Mouse (Mus musculus) megakaryocyte, embryonic 14.5 days (primary cell): ENCODE measurements around the gene Bzw1. TPM values are rescaled to one million over a fixed set of nuclear protein-coding genes. Genes with fewer than 3 reads are reported as not detected.
"Not testable (repeated sequence)": the region's sequence is repeated elsewhere in the genome, so short reads cannot be mapped to it uniquely, and the experiment has no call there.

Experiments
- H3K27me3 ChIP-seq: replicated peaks from 2 replicates; pipeline ENCODE3; 2012; ENCODE audit warnings: inconsistent platforms
- H3K36me3 ChIP-seq: replicated peaks from 2 replicates; pipeline ENCODE3; 2012; ENCODE audit warnings: low read length, inconsistent platforms, mixed read lengths
- H3K4me1 ChIP-seq: 2 replicates; pipeline ENCODE4 v1.6.1; 2012; ENCODE audit warnings: inconsistent platforms
- H3K4me3 ChIP-seq: replicated peaks from 2 replicates; pipeline ENCODE3; 2012; ENCODE audit warnings: moderate library complexity, mild to moderate bottlenecking, inconsistent platforms
- H3K9me3 ChIP-seq: 2 replicates; pipeline ENCODE4 v1.6.1; 2012; ENCODE audit warnings: inconsistent platforms
- FLI1 ChIP-seq: IDR thresholded peaks from 2 replicates; pipeline ENCODE4 v1.6.1; 2012; ENCODE audit warnings: low read length, inconsistent platforms, mixed read lengths
- GATA1 ChIP-seq: IDR thresholded peaks from 3 replicates; pipeline ENCODE4 v1.6.1; 2012; ENCODE audit warnings: mixed read lengths, low read length, inconsistent platforms, borderline replicate concordance
- polyA plus RNA-seq: library from polyadenylated mRNA; stranded (reverse); fragments of >175 nt; gene quantifications from 2 replicates; pipeline ENCODE4 v1.2.3, GENCODE M21; 2012; ENCODE audit warnings: low replicate concordance; ENCODE audit not compliant: insufficient read depth

Bzw1 gene
- polyA plus RNA-seq, 1 experiment = 3.4 TPM

- Histone ChIP-seq H3K9me3 (peaks cover 24% of the 10 kb centered on the region), H3K4me3 (no peak overlapping the region), H3K36me3 (no peaks in the 10 kb centered on the region), H3K27me3 (no peaks in the 10 kb centered on the region), H3K4me1 (no peaks in the 10 kb centered on the region)
- TF ChIP-seq FLI1 (no peak), GATA1 (no peak)
Measured at GRCm38 (mm10) chr1:58365829-58366228, 26.9 kb upstream of the Bzw1 start.

- no peak overlapping the region for H3K4me3 ChIP-seq
- no peaks in the 10 kb centered on the region for H3K27me3 ChIP-seq
- TF ChIP-seq FLI1 (no peak), GATA1 (no peak)
- peaks cover 24% of the 10 kb centered on the region for H3K9me3 ChIP-seq
- no peaks in the 10 kb centered on the region for H3K36me3 ChIP-seq
- no peaks in the 10 kb centered on the region for H3K4me1 ChIP-seq
Measured at GRCm38 (mm10) chr1:58366737-58367471, 25.8 kb upstream of the Bzw1 start.

- no peak overlapping the region for H3K4me3 ChIP-seq
- TF ChIP-seq FLI1 (no peak), GATA1 (no peak)
- peaks cover 19% of the 10 kb centered on the region for H3K9me3 ChIP-seq
- no peaks in the 10 kb centered on the region for H3K36me3 ChIP-seq
- H3K4me1 ChIP-seq = no peaks in the 10 kb centered on the region
- H3K27me3 ChIP-seq = no peaks in the 10 kb centered on the region
Measured at GRCm38 (mm10) chr1:58369716-58370115, 23.0 kb upstream of the Bzw1 start.

- H3K4me3 ChIP-seq, H3K27me3 ChIP-seq, H3K4me1 ChIP-seq, H3K9me3 ChIP-seq, H3K36me3 ChIP-seq: not testable (repeated sequence)
Measured at GRCm38 (mm10) chr1:58374266-58374665, 18.4 kb upstream of the Bzw1 start.

- peaks cover 5% of the 10 kb centered on the region for H3K4me1 ChIP-seq
- TF ChIP-seq GATA1 = no peak
- TF ChIP-seq FLI1 = no peak
- H3K9me3 ChIP-seq = no peaks in the 10 kb centered on the region
- H3K36me3 ChIP-seq = no peaks in the 10 kb centered on the region
- no peaks in the 10 kb centered on the region for H3K27me3 ChIP-seq
- no peak overlapping the region for H3K4me3 ChIP-seq
Measured at GRCm38 (mm10) chr1:58375574-58376147, 17.0 kb upstream of the Bzw1 start.

GRCm38 (mm10) chr1:58382586-58383281 is 10.0 kb upstream of the Bzw1 start:
- no peak overlapping the region for H3K4me3 ChIP-seq
- H3K9me3 ChIP-seq = no peaks in the 10 kb centered on the region
- H3K27me3 ChIP-seq = peaks cover 4% of the 10 kb centered on the region
- peaks cover 8% of the 10 kb centered on the region for H3K36me3 ChIP-seq
- peaks cover 5% of the 10 kb centered on the region for H3K4me1 ChIP-seq
- TF ChIP-seq FLI1 (no peak), GATA1 (no peak)

GRCm38 (mm10) chr1:58391421-58392267 is 1.1 kb upstream of the Bzw1 start:
- Histone ChIP-seq H3K9me3 (no peaks in the 10 kb centered on the region), H3K4me3 (peak overlapping the region; percentile 93), H3K4me1 (peaks cover 36% of the 10 kb centered on the region), H3K27me3 (no peaks in the 10 kb centered on the region), H3K36me3 (peaks cover 39% of the 10 kb centered on the region)
- no peak for TF ChIP-seq FLI1
- no peak for TF ChIP-seq GATA1

- peaks cover 33% of the 10 kb centered on the region for H3K4me1 ChIP-seq
- H3K36me3 ChIP-seq = peaks cover 39% of the 10 kb centered on the region
- TF ChIP-seq FLI1 (no peak), GATA1 (no peak)
- no peaks in the 10 kb centered on the region for H3K9me3 ChIP-seq
- H3K27me3 ChIP-seq = no peaks in the 10 kb centered on the region
- peak overlapping the region; percentile 93 for H3K4me3 ChIP-seq
Measured at GRCm38 (mm10) chr1:58392268-58392651, 438 bp upstream of the Bzw1 start.

- peak overlapping the region; percentile 93 for H3K4me3 ChIP-seq
- H3K9me3 ChIP-seq = no peaks in the 10 kb centered on the region
- no peaks in the 10 kb centered on the region for H3K27me3 ChIP-seq
- peaks cover 46% of the 10 kb centered on the region for H3K36me3 ChIP-seq
- TF ChIP-seq FLI1 = no peak
- TF ChIP-seq GATA1 = no peak
- H3K4me1 ChIP-seq = peaks cover 39% of the 10 kb centered on the region
Measured at GRCm38 (mm10) chr1:58393284-58394195, 842 bp downstream of the Bzw1 start.
